Mouse (Mus musculus) limb, embryonic 14.5 days (tissue): ENCODE measurements at regions not wholly inside any gene's neighbourhood (a gene's known extent, or its start where the extent isn't known, plus 50 kb on each side); places are given as distances from the start of the nearest gene placed in this dataset.

Experiments used
- ATAC-seq: fragments of 200-750 bp; cut with Nextera tagmentation; 2 replicates; pipeline ENCODE4 v1.8.0; 2017; ENCODE audit warnings: low read depth, moderate number of reproducible peaks, moderate TSS enrichment; ENCODE audit not compliant: low FRiP score
- DNase-seq: peaks from one replicate; pipeline ENCODE4 v3.0.0-alpha.2; 2015; ENCODE audit warnings: low spot score
- H3K27ac ChIP-seq: fragments of 300-500 bp; sonication (generic); replicated peaks from 2 replicates; pipeline ENCODE4 v1.5.1; 2014; ENCODE audit warnings: low read depth, mild to moderate bottlenecking, low read length, moderate library complexity, mixed read lengths
- H3K27me3 ChIP-seq: fragments of 300-500 bp; sonication (generic); 2 replicates; pipeline ENCODE4 v1.6.1; 2014; ENCODE audit warnings: low read length, mixed read lengths; ENCODE audit not compliant: control insufficient read depth, insufficient read depth
- H3K36me3 ChIP-seq: fragments of 300-500 bp; sonication (generic); 2 replicates; pipeline ENCODE4 v1.6.1; 2014; ENCODE audit warnings: mild to moderate bottlenecking, low read length, moderate library complexity, mixed read lengths; ENCODE audit not compliant: control insufficient read depth, insufficient read depth
- H3K4me1 ChIP-seq: fragments of 300-500 bp; sonication (generic); 2 replicates; pipeline ENCODE4 v1.6.1; 2014; ENCODE audit warnings: antibody characterized with exemption, low read length, mixed read lengths; ENCODE audit not compliant: control insufficient read depth, insufficient read depth
- H3K4me2 ChIP-seq: fragments of 300-500 bp; sonication (generic); replicated peaks from 2 replicates; pipeline ENCODE4 v1.6.1; 2014; ENCODE audit warnings: low read depth, mild to moderate bottlenecking, low read length, moderate library complexity; ENCODE audit not compliant: severe bottlenecking
- H3K4me3 ChIP-seq: fragments of 300-500 bp; sonication (generic); replicated peaks from 2 replicates; pipeline ENCODE4 v1.5.1; 2014; ENCODE audit warnings: low read length
- H3K9ac ChIP-seq: fragments of 300-500 bp; sonication (generic); 2 replicates; pipeline ENCODE4 v1.6.1; 2014; ENCODE audit warnings: mild to moderate bottlenecking, low read depth, low read length, moderate library complexity; ENCODE audit not compliant: severe bottlenecking
- H3K9me3 ChIP-seq: fragments of 300-500 bp; sonication (generic); 2 replicates; pipeline ENCODE4 v1.6.1; 2016; ENCODE audit warnings: low read length; ENCODE audit not compliant: control insufficient read depth
- POLR2A ChIP-seq: fragments of 200-500 bp; IDR thresholded peaks from 2 replicates; pipeline ENCODE4 v1.8.0; 2012; ENCODE audit warnings: inconsistent platforms, mild to moderate bottlenecking, moderate library complexity, borderline replicate concordance; ENCODE audit not compliant: insufficient read depth, insufficient read length; ENCODE audit errors: extremely low read depth
- WGBS: fragments of 180-500 bp; shearing (Covaris S2); extraction: QIAGEN DNeasy Blood & Tissue Kit; methylation state at CpG from one replicate; pipeline ENCODE4 v1.1.7; 2014; 5-methylcytosine and 5-hydroxymethylcytosine counted together

DNA sequence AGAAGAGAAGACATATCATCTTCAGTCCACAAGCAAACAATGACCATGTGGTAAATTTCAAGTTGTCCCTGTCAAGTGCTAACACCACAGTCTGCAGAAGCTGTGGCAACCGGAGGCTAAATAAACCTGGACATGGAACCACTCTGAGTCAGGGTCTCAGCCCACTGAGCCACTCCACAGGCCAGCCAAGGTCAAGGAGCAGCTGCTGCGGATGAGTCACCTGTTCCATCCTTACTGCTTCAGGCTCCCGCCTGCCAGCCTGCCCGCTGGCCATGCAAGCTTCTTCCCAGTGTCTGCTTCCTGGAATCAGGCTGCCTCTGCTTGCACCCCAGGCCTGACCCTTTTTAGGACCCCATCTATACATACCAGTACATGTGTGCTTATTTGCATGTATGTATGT lies 319.8 kb downstream of the 1700129C05Rik start:
- no peak for TF ChIP-seq POLR2A
- no peaks in the 10 kb centered on the region for H3K36me3 ChIP-seq
- H3K4me2 ChIP-seq = no peak overlapping the region
- H3K9ac ChIP-seq = no peak overlapping the region
- 82% methylated on average over 4 of the region's 4 CpGs for WGBS
- no peaks in the 10 kb centered on the region for H3K27me3 ChIP-seq
- H3K4me3 ChIP-seq = no peak overlapping the region
- no peaks in the 10 kb centered on the region for H3K9me3 ChIP-seq
- H3K4me1 ChIP-seq = no peaks in the 10 kb centered on the region
- ATAC-seq (no peak), DNase-seq (no peak)
- H3K27ac ChIP-seq = no peak overlapping the region

- no peak for DNase-seq
- Histone ChIP-seq H3K9ac (no peak overlapping the region), H3K36me3 (no peaks in the 10 kb centered on the region), H3K4me3 (no peak overlapping the region), H3K4me2 (no peak overlapping the region), H3K27me3 (no peaks in the 10 kb centered on the region), H3K27ac (no peak overlapping the region), H3K9me3 (no peaks in the 10 kb centered on the region), H3K4me1 (0 out of 2 replicates have a peak, but pooled peaks cover 4% of the 10 kb centered on the region)
- no peak for TF ChIP-seq POLR2A
- 73% methylated on average over 10 of the region's 10 CpGs for WGBS
- no peak for ATAC-seq
These were observed 324.7 kb downstream of the 1700129C05Rik start for GRCm38 (mm10) chr14:58817961-58818504.

- WGBS = 80% methylated on average over 1 of the region's 1 CpGs
- H3K9me3 ChIP-seq = no peaks in the 10 kb centered on the region
These were observed 326.2 kb downstream of the 1700129C05Rik start for GRCm38 (mm10) chr14:58816540-58816876.

DNA sequence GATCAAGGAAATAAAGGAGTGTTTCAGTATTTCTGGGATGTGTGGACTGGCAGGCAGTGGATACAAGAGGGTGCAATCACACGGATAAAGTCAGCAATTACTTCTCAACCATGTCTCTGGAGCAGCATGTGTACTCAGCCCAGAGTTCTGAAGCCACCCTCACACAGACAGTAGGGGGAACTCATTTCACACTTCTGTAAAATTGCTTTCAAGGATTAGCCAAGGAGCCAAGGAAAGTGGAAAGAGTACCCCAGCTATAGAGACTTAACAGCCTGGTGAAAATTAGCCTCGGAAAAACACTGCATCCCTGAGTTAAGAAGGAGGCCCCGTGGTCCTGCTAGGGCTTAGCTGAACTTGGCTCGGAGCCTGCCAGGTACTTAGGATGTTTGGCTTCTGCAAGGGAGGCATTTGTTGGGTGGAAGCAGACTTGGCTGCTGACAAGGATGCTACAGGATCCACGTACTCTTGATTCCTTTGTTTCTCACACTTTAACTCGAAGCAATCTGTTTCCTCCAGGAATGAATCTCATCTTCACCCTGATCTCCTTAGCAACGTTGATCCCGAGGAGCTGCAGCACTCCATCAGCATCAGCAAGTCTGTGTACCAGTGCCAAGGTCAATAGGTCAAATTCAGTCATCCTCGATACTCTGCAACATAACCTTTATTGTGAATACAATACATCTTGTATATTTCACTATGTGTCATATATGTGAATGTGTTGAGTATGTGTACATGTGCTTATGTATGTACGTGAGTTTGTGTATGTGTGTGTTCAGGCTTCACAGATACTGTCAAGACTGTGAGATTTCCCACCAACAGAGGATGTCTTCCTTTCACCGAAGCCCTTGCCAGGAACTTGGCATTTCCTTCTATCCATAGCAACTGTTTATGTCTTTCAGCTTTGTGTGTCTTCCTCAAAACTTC lies 326.8 kb downstream of the 1700129C05Rik start:
- Histone ChIP-seq H3K36me3 (no peaks in the 10 kb centered on the region), H3K4me2 (no peak overlapping the region), H3K4me3 (no peak overlapping the region), H3K27ac (no peak overlapping the region), H3K9me3 (no peaks in the 10 kb centered on the region), H3K9ac (no peak overlapping the region), H3K4me1 (0 out of 2 replicates have a peak, but pooled peaks cover 4% of the 10 kb centered on the region), H3K27me3 (no peaks in the 10 kb centered on the region)
- peak; percentile 10 for DNase-seq
- no peak for ATAC-seq
- TF ChIP-seq POLR2A = no peak
- 53% methylated on average over 11 of the region's 11 CpGs for WGBS

More at GRCm38 (mm10) chr14:58816540-58816876, 326.2 kb downstream of the 1700129C05Rik start:
- no peak overlapping the region for H3K9ac ChIP-seq
- ATAC-seq (no peak), DNase-seq (no peak)
- no peak overlapping the region for H3K27ac ChIP-seq
- H3K27me3 ChIP-seq = no peaks in the 10 kb centered on the region
- H3K36me3 ChIP-seq = no peaks in the 10 kb centered on the region
- H3K4me2 ChIP-seq = no peak overlapping the region
- no peak for TF ChIP-seq POLR2A
- no peak overlapping the region for H3K4me3 ChIP-seq
- H3K4me1 ChIP-seq = 0 out of 2 replicates have a peak, but pooled peaks cover 4% of the 10 kb centered on the region

GRCm38 (mm10) chr14:58812585-58812984 lies 330.1 kb downstream of the 1700129C05Rik start:
- Histone ChIP-seq H3K4me2 (no peak overlapping the region), H3K27me3 (no peaks in the 10 kb centered on the region), H3K27ac (no peak overlapping the region), H3K4me1 (0 out of 2 replicates have a peak, but pooled peaks cover 4% of the 10 kb centered on the region), H3K36me3 (no peaks in the 10 kb centered on the region), H3K4me3 (no peak overlapping the region), H3K9ac (no peak overlapping the region), H3K9me3 (no peaks in the 10 kb centered on the region)
- TF ChIP-seq POLR2A = no peak
- ATAC-seq (no peak), DNase-seq (no peak)
- WGBS = 43% methylated on average over 5 of the region's 5 CpGs
